Mouse (Mus musculus) heart, embryonic 14.5 days (tissue): ENCODE data around the gene Il5. TPM values are rescaled to one million over a fixed set of nuclear protein-coding genes. Genes with fewer than 3 reads are reported as not detected.
A peak's percentile ranks its signal among the peaks of the same experiment; 100 is the strongest.

ENCODE experiments used
- ATAC-seq: fragments of 200-750 bp; cut with Nextera tagmentation; 2 replicates; pipeline ENCODE4 v1.8.0; 2017; ENCODE audit warnings: low read depth, moderate TSS enrichment; ENCODE audit not compliant: insufficient number of reproducible peaks, insufficient read depth, low FRiP score
- H3K27ac ChIP-seq, 2 experiments: fragments of 200-500 bp in 1 of 2; fragments of 300-500 bp in 1 of 2; sonication (generic) in 1 of 2; replicated peaks in 1 of 2; 2 replicates each; pipeline ENCODE4 v1.5.1; 2012 to 2014; ENCODE audit warnings: low read depth in 2 of 2, low read length in 2 of 2, control low read depth in 1 of 2, mild to moderate bottlenecking in 1 of 2, mixed read lengths in 1 of 2; ENCODE audit not compliant: control insufficient read depth in 1 of 2, insufficient read depth in 1 of 2
- H3K27me3 ChIP-seq: fragments of 300-500 bp; sonication (generic); 2 replicates; pipeline ENCODE4 v1.6.1; 2014; ENCODE audit warnings: mild to moderate bottlenecking, low read length, control low read depth; ENCODE audit not compliant: control insufficient read depth, insufficient read depth
- H3K36me3 ChIP-seq: fragments of 300-500 bp; sonication (generic); 2 replicates; pipeline ENCODE4 v1.6.1; 2014; ENCODE audit warnings: mild to moderate bottlenecking, control low read depth, low read length, mixed read lengths; ENCODE audit not compliant: control insufficient read depth, insufficient read depth
- H3K4me1 ChIP-seq, 2 experiments: fragments of 200-500 bp in 1 of 2; fragments of 300-500 bp in 1 of 2; sonication (generic) in 1 of 2; 2 replicates each; pipeline ENCODE4 v1.6.1; 2012 to 2014; ENCODE audit warnings: low read length in 2 of 2, control low read depth in 1 of 2, mixed read lengths in 1 of 2; ENCODE audit not compliant: control insufficient read depth in 2 of 2, insufficient read depth in 2 of 2
- H3K4me2 ChIP-seq: fragments of 300-500 bp; sonication (generic); 2 replicates; pipeline ENCODE4 v1.6.1; 2014; ENCODE audit warnings: mild to moderate bottlenecking, low read length
- H3K4me3 ChIP-seq, 2 experiments: fragments of 200-500 bp in 1 of 2; fragments of 300-500 bp in 1 of 2; sonication (generic) in 1 of 2; 2 replicates each; pipeline ENCODE4 v1.5.1; 2012 to 2014; ENCODE audit warnings: low read length in 2 of 2, mild to moderate bottlenecking in 2 of 2, control low read depth in 1 of 2, low read depth in 1 of 2, moderate library complexity in 1 of 2; ENCODE audit not compliant: control insufficient read depth in 1 of 2, insufficient read depth in 1 of 2
- H3K9ac ChIP-seq: fragments of 300-500 bp; sonication (generic); 2 replicates; pipeline ENCODE4 v1.6.1; 2014; ENCODE audit warnings: mild to moderate bottlenecking, low read length
- H3K9me3 ChIP-seq: fragments of 300-500 bp; sonication (generic); 2 replicates; pipeline ENCODE4 v1.6.1; 2016; ENCODE audit warnings: low read length, control low read depth; ENCODE audit not compliant: control insufficient read depth
- WGBS: fragments of 180-500 bp; shearing (Covaris S2); extraction: QIAGEN DNeasy Blood & Tissue Kit; methylation state at CpG from one replicate; pipeline ENCODE4 v1.1.7; 2014; 5-methylcytosine and 5-hydroxymethylcytosine counted together
- polyA plus RNA-seq: library from polyadenylated mRNA; unstranded; fragments of >200 nt; fragmentation: Nextera tagmentation; extraction: Ambion mirVana; gene quantifications from 2 replicates; pipeline ENCODE4 v1.2.1, GENCODE M21; 2014

The Il5 gene
- polyA plus RNA-seq, 1 experiment from 2014 or later = not detected

- ATAC-seq = peak; percentile 67
- Histone ChIP-seq H3K36me3 (no peaks in the 10 kb centered on the region), H3K9ac (peak overlapping the region; percentile 76), H3K4me3 (peak overlapping the region; percentile 37 to 40), H3K9me3 (no peaks in the 10 kb centered on the region), H3K4me1 (peaks cover 49 to 57% of the 10 kb centered on the region in 2 experiments), H3K27me3 (no peaks in the 10 kb centered on the region), H3K4me2 (peak overlapping the region; percentile 79), H3K27ac (peak overlapping the region; percentile 93 to 97)
- 3% methylated on average over 33 of the region's 33 CpGs for WGBS
Measured at GRCm38 (mm10) chr11:53763496-53764140, 43.0 kb downstream of the Il5 start.

- Histone ChIP-seq H3K27ac (peak overlapping the region in 1 of 2 experiments; percentile 97; a peak in 2 of 4 replicates), H3K4me2 (no peak overlapping the region; the same call in 1 of the 2 replicates), H3K36me3 (no peaks in the 10 kb centered on the region), H3K4me3 (no peak overlapping the region), H3K4me1 (peaks cover 44 to 49% of the 10 kb centered on the region in 2 experiments), H3K9ac (no peak overlapping the region), H3K9me3 (no peaks in the 10 kb centered on the region), H3K27me3 (no peaks in the 10 kb centered on the region)
- ATAC-seq = no peak
- 52% methylated on average over 5 of the region's 5 CpGs for WGBS
Measured at GRCm38 (mm10) chr11:53764581-53764980, 44.0 kb downstream of the Il5 start.

GRCm38 (mm10) chr11:53768422-53769184 lies 48.0 kb downstream of the Il5 start:
- no peak overlapping the region for H3K27ac ChIP-seq
- no peaks in the 10 kb centered on the region for H3K9me3 ChIP-seq
- no peaks in the 10 kb centered on the region for H3K27me3 ChIP-seq
- no peak overlapping the region for H3K4me2 ChIP-seq
- H3K4me3 ChIP-seq = no peak overlapping the region
- no peak overlapping the region for H3K9ac ChIP-seq
- H3K4me1 ChIP-seq = peaks cover 14 to 17% of the 10 kb centered on the region in 2 experiments
- peaks cover 10% of the 10 kb centered on the region for H3K36me3 ChIP-seq
- ATAC-seq = no peak
- whole genome bisulfite sequencing = 76% methylated on average over 13 of the region's 13 CpGs

GRCm38 (mm10) chr11:53769185-53769576 lies 48.6 kb downstream of the Il5 start:
- H3K36me3 ChIP-seq = peaks cover 15% of the 10 kb centered on the region
- H3K27ac ChIP-seq = 0 out of 4 replicates have a peak overlapping the region, but pooled peaks have one; percentile 20 to 24
- peak overlapping the region; percentile 84 for H3K4me2 ChIP-seq
- no peaks in the 10 kb centered on the region for H3K27me3 ChIP-seq
- ATAC-seq = no peak
- H3K9me3 ChIP-seq = no peaks in the 10 kb centered on the region
- peak overlapping the region; percentile 87 to 89; a peak in 3 of 4 replicates for H3K4me3 ChIP-seq
- H3K9ac ChIP-seq = peak overlapping the region; percentile 82
- peaks cover 9 to 11% of the 10 kb centered on the region in 2 experiments; a peak in 3 of 4 replicates for H3K4me1 ChIP-seq
- WGBS = 43% methylated on average over 12 of the region's 12 CpGs

- ATAC-seq = peak; percentile 85
- under 1% methylated on average over 39 of the region's 40 CpGs for WGBS
- H3K36me3 ChIP-seq = peaks cover 21% of the 10 kb centered on the region
Measured at GRCm38 (mm10) chr11:53769760-53770124, 49.1 kb downstream of the Il5 start, which contains the start of gene Irf1. TSS of gene Irf1 (plus strand) at chr11:53770014.

DNA sequence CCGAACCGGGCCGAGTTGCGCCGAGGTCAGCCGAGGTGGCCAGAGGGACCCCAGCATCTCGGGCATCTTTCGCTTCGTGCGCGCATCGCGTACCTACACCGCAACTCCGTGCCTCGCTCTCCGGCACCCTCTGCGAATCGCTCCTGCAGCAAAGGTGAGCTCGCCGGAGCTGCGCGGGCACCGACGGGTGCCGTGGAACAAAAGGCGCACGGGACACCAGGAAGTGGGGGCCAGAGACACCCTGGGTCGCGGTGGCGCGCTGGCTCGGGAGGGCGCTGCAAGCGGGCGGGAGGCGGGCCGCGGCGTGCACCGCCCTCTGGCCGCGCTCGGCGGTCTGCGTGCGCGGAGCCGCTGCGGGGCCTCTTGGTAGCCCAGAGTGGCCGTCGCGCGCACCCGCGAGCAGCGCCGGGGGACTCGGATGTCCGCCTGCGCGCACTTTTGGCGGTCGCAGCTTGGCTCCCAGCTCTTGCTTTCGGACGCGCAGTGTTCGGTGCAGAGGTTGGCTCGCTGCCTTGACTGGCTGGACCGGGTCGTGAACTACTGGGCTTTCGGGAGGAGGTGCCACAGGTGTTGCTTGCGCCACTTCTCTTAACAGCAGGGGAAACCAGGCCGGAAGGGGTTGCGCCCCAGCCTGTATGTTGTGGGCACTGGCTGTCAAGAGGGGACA lies 49.7 kb downstream of the Il5 start:
- peak overlapping the region; percentile 84 for H3K4me2 ChIP-seq
- H3K36me3 ChIP-seq = peaks cover 26% of the 10 kb centered on the region
- H3K9me3 ChIP-seq = no peaks in the 10 kb centered on the region
- peaks cover 3 to 6% of the 10 kb centered on the region in 2 experiments; a peak in 3 of 4 replicates for H3K4me1 ChIP-seq
- no peaks in the 10 kb centered on the region for H3K27me3 ChIP-seq
- H3K4me3 ChIP-seq = peak overlapping the region; percentile 87 to 89
- H3K27ac ChIP-seq = peak overlapping the region; percentile 73 to 76
- peak overlapping the region; percentile 82 for H3K9ac ChIP-seq
- under 1% methylated on average over 53 of the region's 75 CpGs for WGBS
- peak; percentile 69 for ATAC-seq

More at GRCm38 (mm10) chr11:53769760-53770124, 49.1 kb downstream of the Il5 start, which contains the start of gene Irf1:
- Histone ChIP-seq H3K4me3 (peak within 1 kb of the TSS; percentile 87 to 89), H3K9me3 (no peaks in the 10 kb centered on the region), H3K27ac (peak within 1 kb of the TSS; percentile 73 to 76), H3K4me1 (peaks cover 5 to 6% of the 10 kb centered on the region in 2 experiments; a peak in 3 of 4 replicates), H3K4me2 (peak within 1 kb of the TSS; percentile 84), H3K9ac (peak within 1 kb of the TSS; percentile 82), H3K27me3 (no peaks in the 10 kb centered on the region)
